Mouse (Mus musculus): ENCODE data around the gene Car9.

Car9 gene

GRCm38 (mm10) chr4:43562769-43563600 lies 56.2 kb downstream of the Car9 start:
- DNase-seq (ENCODE audit: low spot score): no peak

All from testis, postnatal 14 days (tissue).